In the genomic region with DNA sequence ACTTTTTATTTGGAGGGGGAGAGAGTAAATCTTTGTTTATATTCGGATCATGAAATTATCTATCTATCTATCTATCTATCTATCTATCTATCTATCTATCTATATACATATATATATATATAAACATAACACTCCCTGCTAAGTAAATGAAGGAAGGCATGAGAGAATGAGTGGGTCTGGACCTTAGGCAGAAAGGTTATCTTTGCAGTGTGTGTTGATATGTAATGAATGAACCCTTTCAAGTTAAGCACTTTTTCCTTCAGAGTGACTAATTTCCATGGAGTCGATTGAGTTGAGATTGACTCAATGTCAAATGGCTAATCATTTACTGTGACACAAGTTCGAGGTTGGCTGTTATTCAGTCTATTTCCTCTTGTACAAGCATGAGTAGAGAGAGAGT, we compare ENCODE assay signal across 31 mouse cellular contexts. TPM values are rescaled to one million over a fixed set of nuclear protein-coding genes. Genes with fewer than 3 reads are reported as not detected.
DNase-seq lines count a peak whose midpoint lies in the region; ATAC-seq and TF ChIP-seq lines count a peak whose summit lies in the region.
"Had no signal": no experiment of that assay in that cellular context is flagged by ENCODE, and none has a peak within 500 bp of the region (broad histone marks: within the 10 kb centered on the region; RNA-seq: fewer than 3 reads in every experiment).

No protein-coding gene starts in this region.

- ATAC-seq in intestine, embryonic 14.5 days (replicated peaks; ENCODE audit: low FRiP score, low TSS enrichment, low read depth), result 0 out of 2 replicates have a peak, but pooled peaks have one; percentile 36
- no peak for ATAC-seq in intestine, postnatal 0 days
- no peak for ATAC-seq in kidney, embryonic 15.5 days (replicated peaks; ENCODE audit: low FRiP score)
- ATAC-seq in liver, postnatal 0 days, result no peak
- ATAC-seq: activated CD4-positive, CD25-positive, alpha-beta regulatory T cell, adult 4 months; forebrain, embryonic 15.5 days had no signal

- no peak for DNase-seq in intestine, embryonic 14.5 days (ENCODE audit: low spot score)
- DNase-seq in kidney, postnatal 36 days, result no peak
- DNase-seq in liver, adult 2 months (ENCODE audit: extremely low read depth, low read depth, low spot score), result peak; percentile 1
- no peak for DNase-seq in liver, postnatal 0 days
- DNase-seq in retina, embryonic 14.5 days (ENCODE audit: low spot score), result no peak
- DNase-seq: adrenal gland, adult 8-10 months; adrenal gland, postnatal 25 days; cerebellum, adult 11-12 months; cerebellum, adult 8-10 months; cerebellum, postnatal 10 days; cerebellum, postnatal 36 days; embryo, embryonic 11 days; gastrocnemius, postnatal 25 days; heart, adult 18-20 months; heart, postnatal 10 days; heart, postnatal 36 days had no signal

- no peaks in the 10 kb centered on the region for H3K79me2 ChIP-seq in liver, adult 2 months (ENCODE audit: control insufficient read depth, insufficient read depth, low read length)

- H3K27me3 ChIP-seq in intestine, embryonic 14.5 days (replicated peaks; ENCODE audit: control insufficient read depth, insufficient read depth, low read length), result no peaks in the 10 kb centered on the region
- H3K27me3 ChIP-seq in intestine, postnatal 0 days (replicated peaks; ENCODE audit: control insufficient read depth, insufficient read depth, low read length), result no peaks in the 10 kb centered on the region
- no peaks in the 10 kb centered on the region for H3K27me3 ChIP-seq in kidney, embryonic 15.5 days
- H3K27me3 ChIP-seq in liver, adult 2 months (ENCODE audit: control insufficient read depth, insufficient read depth, low read length), result peaks cover 5% of the 10 kb centered on the region; the same call in 1 of the 2 replicates
- no peaks in the 10 kb centered on the region for H3K27me3 ChIP-seq in liver, postnatal 0 days (ENCODE audit: insufficient read depth, low read length)
- H3K27me3 ChIP-seq: embryonic facial prominence, embryonic 13.5 days; forebrain, embryonic 12.5 days; forebrain, embryonic 15.5 days; heart, embryonic 12.5 days; heart, embryonic 15.5 days had no signal

- no peak overlapping the region for H3K4me2 ChIP-seq in intestine, embryonic 14.5 days (ENCODE audit: low read length)
- no peak overlapping the region for H3K4me2 ChIP-seq in intestine, postnatal 0 days (replicated peaks; ENCODE audit: low read depth)
- H3K4me2 ChIP-seq in kidney, embryonic 15.5 days, result no peak overlapping the region
- H3K4me2 ChIP-seq in liver, postnatal 0 days (ENCODE audit: low read depth, low read length), result no peak overlapping the region
- H3K4me2 ChIP-seq: embryonic facial prominence, embryonic 13.5 days; forebrain, embryonic 12.5 days; forebrain, embryonic 15.5 days; heart, embryonic 12.5 days; heart, embryonic 15.5 days had no signal

- WGBS in intestine, embryonic 14.5 days, result 73% methylated on average over 3 of the region's 3 CpGs
- WGBS in intestine, postnatal 0 days, result 41% methylated on average over 3 of the region's 3 CpGs
- 59% methylated on average over 3 of the region's 3 CpGs for WGBS in kidney, embryonic 15.5 days
- 46% methylated on average over 3 of the region's 3 CpGs for WGBS in liver, adult 2 months
- WGBS in liver, postnatal 0 days (ENCODE audit: insufficient replicate concordance), result 59% methylated on average over 3 of the region's 3 CpGs

- no peak for TF ChIP-seq CTCF in intestine, postnatal 0 days (IDR thresholded peaks at IDR 0.05; ENCODE audit: low read depth)
- no peak for TF ChIP-seq CTCF in liver, adult 2 months (IDR thresholded peaks at IDR 0.05; ENCODE audit: low read depth, low read length)
- no peak for TF ChIP-seq CTCF in liver, postnatal 0 days (IDR thresholded peaks at IDR 0.05; ENCODE audit: low read depth)

- H3K27ac ChIP-seq in intestine, embryonic 14.5 days (ENCODE audit: low read depth), result no peak overlapping the region
- no peak overlapping the region for H3K27ac ChIP-seq in intestine, postnatal 0 days (ENCODE audit: low read depth, low read length)
- H3K27ac ChIP-seq in kidney, embryonic 15.5 days, result peak overlapping the region; percentile 86
- H3K27ac ChIP-seq in liver, adult 2 months (replicated peaks; ENCODE audit: insufficient read depth, low read depth, low read length), result no peak overlapping the region
- no peak overlapping the region for H3K27ac ChIP-seq in liver, postnatal 0 days (ENCODE audit: low read depth)
- H3K27ac ChIP-seq: embryonic facial prominence, embryonic 10.5 days; embryonic facial prominence, embryonic 13.5 days; forebrain, embryonic 12.5 days; forebrain, embryonic 15.5 days; heart, embryonic 15.5 days; hindbrain, embryonic 10.5 days had no signal

- H3K4me1 ChIP-seq in intestine, embryonic 14.5 days (replicated peaks; ENCODE audit: control insufficient read depth, insufficient read depth, low read length), result no peaks in the 10 kb centered on the region
- no peaks in the 10 kb centered on the region for H3K4me1 ChIP-seq in intestine, postnatal 0 days (replicated peaks; ENCODE audit: control insufficient read depth, insufficient read depth, low read length)
- peaks cover 49% of the 10 kb centered on the region for H3K4me1 ChIP-seq in kidney, embryonic 15.5 days
- no peaks in the 10 kb centered on the region for H3K4me1 ChIP-seq in liver, adult 2 months (ENCODE audit: control insufficient read depth, insufficient read depth, low read length)
- no peaks in the 10 kb centered on the region for H3K4me1 ChIP-seq in liver, postnatal 0 days (ENCODE audit: insufficient read depth)
- H3K4me1 ChIP-seq: embryonic facial prominence, embryonic 10.5 days; forebrain, embryonic 12.5 days; heart, embryonic 12.5 days; hindbrain, embryonic 10.5 days had no signal

- H3K9me3 ChIP-seq in intestine, embryonic 14.5 days (ENCODE audit: control insufficient read depth, low read length), result no peaks in the 10 kb centered on the region
- H3K9me3 ChIP-seq in intestine, postnatal 0 days (ENCODE audit: control insufficient read depth), result no peaks in the 10 kb centered on the region
- H3K9me3 ChIP-seq in kidney, embryonic 15.5 days (replicated peaks), result no peaks in the 10 kb centered on the region
- H3K9me3 ChIP-seq in liver, postnatal 0 days (ENCODE audit: low read length), result no peaks in the 10 kb centered on the region
- H3K9me3 ChIP-seq: embryonic facial prominence, embryonic 10.5 days; embryonic facial prominence, embryonic 13.5 days; forebrain, embryonic 12.5 days; forebrain, embryonic 15.5 days; heart, embryonic 12.5 days; heart, embryonic 15.5 days; hindbrain, embryonic 10.5 days had no signal

- no peak overlapping the region for H3K9ac ChIP-seq in intestine, embryonic 14.5 days (ENCODE audit: low read length)
- no peak overlapping the region for H3K9ac ChIP-seq in intestine, postnatal 0 days (ENCODE audit: low read depth, low read length)
- no peak overlapping the region for H3K9ac ChIP-seq in kidney, embryonic 15.5 days
- H3K9ac ChIP-seq in liver, adult 2 months (ENCODE audit: low read depth, low read length), result no peak overlapping the region
- H3K9ac ChIP-seq in liver, postnatal 0 days (replicated peaks), result no peak overlapping the region
- H3K9ac ChIP-seq: embryonic facial prominence, embryonic 13.5 days; forebrain, embryonic 12.5 days; forebrain, embryonic 15.5 days; heart, embryonic 12.5 days; heart, embryonic 15.5 days had no signal

- H3K36me3 ChIP-seq in intestine, embryonic 14.5 days (ENCODE audit: control insufficient read depth, insufficient read depth, low read length), result no peaks in the 10 kb centered on the region
- no peaks in the 10 kb centered on the region for H3K36me3 ChIP-seq in intestine, postnatal 0 days (ENCODE audit: control insufficient read depth, insufficient read depth)
- H3K36me3 ChIP-seq in kidney, embryonic 15.5 days, result no peaks in the 10 kb centered on the region
- H3K36me3 ChIP-seq in liver, adult 2 months (ENCODE audit: control insufficient read depth, insufficient read depth, low read length), result no peaks in the 10 kb centered on the region
- H3K36me3 ChIP-seq in liver, postnatal 0 days (replicated peaks; ENCODE audit: insufficient read depth, low read length), result no peaks in the 10 kb centered on the region
- H3K36me3 ChIP-seq: embryonic facial prominence, embryonic 10.5 days; embryonic facial prominence, embryonic 13.5 days; forebrain, embryonic 12.5 days; forebrain, embryonic 15.5 days; heart, embryonic 12.5 days; heart, embryonic 15.5 days; hindbrain, embryonic 10.5 days had no signal

- TF ChIP-seq POLR2A in liver, adult 2 months (IDR thresholded peaks at IDR 0.05; ENCODE audit: extremely low read depth, insufficient read depth, low read length), result no peak

- TF ChIP-seq EP300 in liver, postnatal 0 days (IDR thresholded peaks at IDR 0.05; ENCODE audit: low read depth), result no peak

- H3K4me3 ChIP-seq in intestine, embryonic 14.5 days (ENCODE audit: low read depth, low read length), result no peak overlapping the region
- no peak overlapping the region for H3K4me3 ChIP-seq in intestine, postnatal 0 days (ENCODE audit: low read depth, low read length)
- no peak overlapping the region for H3K4me3 ChIP-seq in kidney, embryonic 15.5 days (replicated peaks)
- no peak overlapping the region for H3K4me3 ChIP-seq in liver, adult 2 months (ENCODE audit: insufficient read depth, low read depth, low read length)
- no peak overlapping the region for H3K4me3 ChIP-seq in liver, postnatal 0 days (ENCODE audit: low read depth, low read length)
- H3K4me3 ChIP-seq: embryonic facial prominence, embryonic 10.5 days; embryonic facial prominence, embryonic 13.5 days; erythroblast, embryonic 14.5 days; forebrain, embryonic 12.5 days; forebrain, embryonic 15.5 days; heart, embryonic 12.5 days; heart, embryonic 15.5 days; hindbrain, embryonic 10.5 days had no signal

RNA-seq across cellular contexts. Expression of a gene that starts 10.8 kb away (rescaled TPM):
- polyA plus RNA-seq in intestine, embryonic 14.5 days (2014; fragmentation: Nextera tagmentation; extraction: Ambion mirVana), result not detected in 2 replicates
- polyA plus RNA-seq in intestine, postnatal 0 days (2015; fragmentation: Nextera tagmentation; extraction: Ambion mirVana), result not detected in 2 replicates
- polyA plus RNA-seq in kidney, embryonic 15.5 days (2015; fragmentation: Nextera tagmentation; extraction: Ambion mirVana), result 0.26 TPM in 1 of 2 replicates, not detected in the other
- total RNA-seq in liver, adult 2 months (2014; rRNA removed), result not detected in 2 replicates
- not detected in 2 replicates for polyA plus RNA-seq in liver, adult 2 months (2012; rRNA removed)
- not detected in 2 replicates for polyA plus RNA-seq in liver, postnatal 0 days (2015; fragmentation: Nextera tagmentation; extraction: Ambion mirVana)
- total RNA-seq: adrenal gland, adult 8-10 months; adrenal gland, postnatal 25 days; ES-E14; gastrocnemius, adult 8-10 months; gastrocnemius, postnatal 25 days; heart, adult 18-20 months; heart, postnatal 10 days; heart, postnatal 36 days had no signal
- polyA plus RNA-seq: activated CD4-positive, CD25-positive, alpha-beta regulatory T cell, adult 4 months; cortical plate, adult 2 months; embryonic facial prominence, embryonic 10.5 days; embryonic facial prominence, embryonic 13.5 days; erythroblast, embryonic 14.5 days; forebrain, embryonic 12.5 days; gonadal fat pad, adult 2 months; heart, embryonic 12.5 days; hindbrain, embryonic 10.5 days had no signal
